Mouse (Mus musculus) erythroblast, embryonic 14.5 days (primary cell): ENCODE measurements around the gene Lrrc41. TPM values are rescaled to one million over a fixed set of nuclear protein-coding genes. Genes with fewer than 3 reads are reported as not detected.

Source experiments
- H3K27me3 ChIP-seq: 2 replicates; pipeline ENCODE4 v1.6.1; 2012; ENCODE audit warnings: inconsistent platforms; ENCODE audit not compliant: control insufficient read depth
- H3K36me3 ChIP-seq: 2 replicates; pipeline ENCODE4 v1.6.1; 2012; ENCODE audit warnings: mild to moderate bottlenecking, inconsistent platforms; ENCODE audit not compliant: control insufficient read depth
- H3K4me1 ChIP-seq: 2 replicates; pipeline ENCODE4 v1.6.1; 2012; ENCODE audit warnings: inconsistent platforms; ENCODE audit not compliant: control insufficient read depth
- H3K4me3 ChIP-seq: replicated peaks from 2 replicates; pipeline ENCODE3; 2012; ENCODE audit warnings: moderate library complexity, mild to moderate bottlenecking, inconsistent platforms
- H3K9me3 ChIP-seq: 2 replicates; pipeline ENCODE4 v1.6.1; 2012; ENCODE audit warnings: low read length, inconsistent platforms, mixed read lengths; ENCODE audit not compliant: control insufficient read depth
- GATA1 ChIP-seq: IDR thresholded peaks from 2 replicates; pipeline ENCODE4 v1.6.1; 2012; ENCODE audit warnings: low read length, inconsistent platforms, mixed read lengths
- TAL1 ChIP-seq: IDR thresholded peaks from 3 replicates; pipeline ENCODE4 v1.6.1; 2012; ENCODE audit warnings: low read length, inconsistent platforms, mixed read lengths
- polyA plus RNA-seq: library from polyadenylated mRNA; stranded (reverse); fragments of >175 nt; gene quantifications from 2 replicates; pipeline ENCODE4 v1.2.3, GENCODE M21; 2012

Lrrc41 gene
- polyA plus RNA-seq, 1 experiment: 1.2 TPM

GRCm38 (mm10) chr4:116075631-116076368, 731 bp downstream of the Lrrc41 start:
- TF ChIP-seq TAL1: no peak
- TF ChIP-seq GATA1: no peak
- H3K27me3 ChIP-seq: no peaks in the 10 kb centered on the region
- H3K4me1 ChIP-seq: peaks cover 47% of the 10 kb centered on the region
- peak overlapping the region; percentile 68 for H3K4me3 ChIP-seq
- no peaks in the 10 kb centered on the region for H3K9me3 ChIP-seq
- peaks cover 44% of the 10 kb centered on the region for H3K36me3 ChIP-seq

GRCm38 (mm10) chr4:116076369-116077231, 1.5 kb downstream of the Lrrc41 start:
- no peaks in the 10 kb centered on the region for H3K9me3 ChIP-seq
- H3K4me3 ChIP-seq: peak overlapping the region; percentile 68
- H3K36me3 ChIP-seq: peaks cover 46% of the 10 kb centered on the region
- no peaks in the 10 kb centered on the region for H3K27me3 ChIP-seq
- H3K4me1 ChIP-seq: peaks cover 47% of the 10 kb centered on the region
- no peak for TF ChIP-seq TAL1
- no peak for TF ChIP-seq GATA1

GRCm38 (mm10) chr4:116077240-116078095, 2.4 kb downstream of the Lrrc41 start:
- Histone ChIP-seq H3K36me3 (peaks cover 50% of the 10 kb centered on the region), H3K4me3 (peak overlapping the region; percentile 68), H3K4me1 (peaks cover 44% of the 10 kb centered on the region), H3K9me3 (no peaks in the 10 kb centered on the region), H3K27me3 (no peaks in the 10 kb centered on the region)
- no peak; the same call in 2 of the 3 replicates for TF ChIP-seq TAL1
- TF ChIP-seq GATA1: no peak

GRCm38 (mm10) chr4:116088510-116089249, 13.6 kb downstream of the Lrrc41 start:
- H3K9me3 ChIP-seq: no peaks in the 10 kb centered on the region
- no peaks in the 10 kb centered on the region for H3K27me3 ChIP-seq
- TF ChIP-seq GATA1 (no peak), TAL1 (no peak)
- H3K4me1 ChIP-seq: peaks cover 1% of the 10 kb centered on the region
- H3K36me3 ChIP-seq: peaks cover 89% of the 10 kb centered on the region
- no peak overlapping the region for H3K4me3 ChIP-seq

GRCm38 (mm10) chr4:116096291-116096690, 21.2 kb downstream of the Lrrc41 start:
- no peak overlapping the region for H3K4me3 ChIP-seq
- peaks cover 99% of the 10 kb centered on the region for H3K36me3 ChIP-seq

GRCm38 (mm10) chr4:116097211-116097610, 22.1 kb downstream of the Lrrc41 start:
- Histone ChIP-seq H3K4me3 (no peak overlapping the region), H3K9me3 (no peaks in the 10 kb centered on the region), H3K36me3 (peaks cover 99% of the 10 kb centered on the region), H3K4me1 (peaks cover 25% of the 10 kb centered on the region), H3K27me3 (no peaks in the 10 kb centered on the region)
- TF ChIP-seq GATA1 (no peak), TAL1 (no peak)

More at GRCm38 (mm10) chr4:116096291-116096690, 21.2 kb downstream of the Lrrc41 start:
- TF ChIP-seq TAL1: no peak
- TF ChIP-seq GATA1: no peak
- Histone ChIP-seq H3K9me3 (no peaks in the 10 kb centered on the region), H3K4me1 (peaks cover 17% of the 10 kb centered on the region), H3K27me3 (no peaks in the 10 kb centered on the region)

GRCm38 (mm10) chr4:116100959-116101358, 25.9 kb downstream of the Lrrc41 start:
- TF ChIP-seq GATA1 (no peak), TAL1 (peak; percentile 50)
- Histone ChIP-seq H3K4me1 (peaks cover 30% of the 10 kb centered on the region), H3K9me3 (no peaks in the 10 kb centered on the region), H3K36me3 (peaks cover 100% of the 10 kb centered on the region), H3K27me3 (no peaks in the 10 kb centered on the region), H3K4me3 (no peak overlapping the region)

- TF ChIP-seq TAL1: no peak
- TF ChIP-seq GATA1: no peak
- H3K4me1 ChIP-seq: peaks cover 23% of the 10 kb centered on the region
- H3K4me3 ChIP-seq: no peak overlapping the region
- H3K36me3 ChIP-seq: peaks cover 95% of the 10 kb centered on the region
- no peaks in the 10 kb centered on the region for H3K9me3 ChIP-seq
- H3K27me3 ChIP-seq: no peaks in the 10 kb centered on the region
Observed at GRCm38 (mm10) chr4:116105278-116105677, 30.2 kb downstream of the Lrrc41 start.
